Mouse (Mus musculus) MEL-GATA-1-ER (cell line): ENCODE results near the gene Trpm3.

Experiments
- DNase-seq: peaks from one replicate; pipeline ENCODE4 v3.0.0-alpha.2; 2012; ENCODE audit warnings: low read depth; ENCODE audit errors: extremely low read depth

The Trpm3 gene

GRCm38 (mm10) chr19:22138590-22139421 is at the start of gene Trpm3:
Trpm3 (plus strand) TSS chr19:22139046.
- DNase-seq: no peak

GRCm38 (mm10) chr19:22100582-22100981 is 38.3 kb upstream of the Trpm3 start:
- no peak for DNase-seq

GRCm38 (mm10) chr19:22103865-22104264 is 35.0 kb upstream of the Trpm3 start:
- no peak for DNase-seq

GRCm38 (mm10) chr19:22104848-22105484 is 33.9 kb upstream of the Trpm3 start:
- no peak for DNase-seq

GRCm38 (mm10) chr19:22105648-22106047 is 33.2 kb upstream of the Trpm3 start:
- DNase-seq: no peak

- DNase-seq: no peak
Observed at GRCm38 (mm10) chr19:22108893-22109463, 29.9 kb upstream of the Trpm3 start.

- DNase-seq: no peak
Observed at GRCm38 (mm10) chr19:22120976-22121375, 17.9 kb upstream of the Trpm3 start.

- no peak for DNase-seq
Observed at GRCm38 (mm10) chr19:22121631-22122030, 17.2 kb upstream of the Trpm3 start.

- DNase-seq: no peak
Observed at GRCm38 (mm10) chr19:22132626-22133025, 6.2 kb upstream of the Trpm3 start.

- DNase-seq: no peak
Observed at GRCm38 (mm10) chr19:22178549-22178948, 39.7 kb downstream of the Trpm3 start.

- DNase-seq: no peak
Observed at GRCm38 (mm10) chr19:22179017-22179416, 40.2 kb downstream of the Trpm3 start.

- no peak for DNase-seq
Observed at GRCm38 (mm10) chr19:22180136-22180535, 41.3 kb downstream of the Trpm3 start.

GRCm38 (mm10) chr19:22189716-22190115 is 50.9 kb downstream of the Trpm3 start:
- DNase-seq: no peak

GRCm38 (mm10) chr19:22222520-22222919 is 83.7 kb downstream of the Trpm3 start:
- DNase-seq: no peak

- no peak for DNase-seq
Observed at GRCm38 (mm10) chr19:22234187-22234586, 95.3 kb downstream of the Trpm3 start.

- DNase-seq: no peak
Observed at GRCm38 (mm10) chr19:22249076-22249475, 110.2 kb downstream of the Trpm3 start.

- no peak for DNase-seq
Observed at GRCm38 (mm10) chr19:22272916-22273315, 134.1 kb downstream of the Trpm3 start.

GRCm38 (mm10) chr19:22284651-22285050 is 145.8 kb downstream of the Trpm3 start:
- no peak for DNase-seq

- no peak for DNase-seq
Observed at GRCm38 (mm10) chr19:22292671-22293070, 153.8 kb downstream of the Trpm3 start.

GRCm38 (mm10) chr19:22300906-22301305 is 162.1 kb downstream of the Trpm3 start:
- DNase-seq: no peak

- DNase-seq: no peak
Observed at GRCm38 (mm10) chr19:22303021-22303951, 164.4 kb downstream of the Trpm3 start.
